Mouse (Mus musculus) ES-E14 (cell line): ENCODE measurements around the gene Doc2g. TPM values are rescaled to one million over a fixed set of nuclear protein-coding genes. Genes with fewer than 3 reads are reported as not detected.

Source experiments
- DNase-seq: peaks from one replicate; pipeline ENCODE4 v3.0.0-alpha.2; 2013; ENCODE audit warnings: low read depth, low spot score
- H3K27ac ChIP-seq: 2 replicates; pipeline ENCODE4 v1.5.1; 2012; ENCODE audit warnings: low read depth, mild to moderate bottlenecking, low read length, moderate library complexity, mixed read lengths; ENCODE audit not compliant: poor library complexity, insufficient read depth, severe bottlenecking
- H3K36me3 ChIP-seq: 2 replicates; pipeline ENCODE4 v1.6.1; 2012; ENCODE audit warnings: mild to moderate bottlenecking, low read length, moderate library complexity, mixed read lengths; ENCODE audit not compliant: control insufficient read depth, poor library complexity, insufficient read depth, severe bottlenecking
- H3K4me1 ChIP-seq, 2 experiments: fragments of 150-350 bp in 1 of 2; sonication (generic) in 1 of 2; 2 replicates each; pipeline ENCODE4 v1.6.1; 2012; ENCODE audit warnings: low read length in 2 of 2, mild to moderate bottlenecking in 1 of 2, mixed read lengths in 1 of 2; ENCODE audit not compliant: control insufficient read depth in 2 of 2, insufficient read depth in 2 of 2, poor library complexity in 1 of 2
- H3K4me3 ChIP-seq, 2 experiments: fragments of 150-350 bp in 1 of 2; sonication (generic) in 1 of 2; 2 replicates each; pipeline ENCODE4 v1.5.1; 2012; ENCODE audit warnings: low read length in 2 of 2, low read depth in 1 of 2, mild to moderate bottlenecking in 1 of 2, mixed read lengths in 1 of 2; ENCODE audit not compliant: insufficient read depth in 1 of 2, poor library complexity in 1 of 2, severe bottlenecking in 1 of 2
- H3K9ac ChIP-seq: 2 replicates; pipeline ENCODE4 v1.6.1; 2012; ENCODE audit warnings: low read depth, mild to moderate bottlenecking, low read length, mixed read lengths; ENCODE audit not compliant: poor library complexity, insufficient read depth, severe bottlenecking
- H3K9me3 ChIP-seq: fragments of 150-350 bp; sonication (generic); 2 replicates; pipeline ENCODE4 v1.6.1; 2012; ENCODE audit warnings: low read depth, mild to moderate bottlenecking, low read length; ENCODE audit not compliant: control insufficient read depth, insufficient read depth
- CHD2 ChIP-seq: IDR thresholded peaks from 2 replicates; pipeline ENCODE4 v1.6.1; 2014; ENCODE audit warnings: mild to moderate bottlenecking, low read depth, low read length, inconsistent platforms
- HCFC1 ChIP-seq: IDR thresholded peaks from 2 replicates; pipeline ENCODE4 v1.6.1; 2012; ENCODE audit warnings: low read length, inconsistent platforms, borderline replicate concordance; ENCODE audit not compliant: insufficient read depth
- MAFK ChIP-seq: IDR thresholded peaks from 2 replicates; pipeline ENCODE4 v1.6.1; 2014; ENCODE audit warnings: mild to moderate bottlenecking, low read depth, low read length, inconsistent platforms; ENCODE audit not compliant: insufficient read depth
- ZC3H11A ChIP-seq: IDR thresholded peaks from 2 replicates; pipeline ENCODE4 v1.6.1; 2012; ENCODE audit warnings: low read depth, mild to moderate bottlenecking, inconsistent platforms, low read length, borderline replicate concordance
- ZNF384 ChIP-seq: IDR thresholded peaks from 2 replicates; pipeline ENCODE4 v1.6.1; 2012; ENCODE audit warnings: low read depth, low read length, inconsistent platforms
- in situ Hi-C, 2 experiments: fragments of 600-800 bp; cut with MboI; formaldehyde crosslinking; loops; one replicate each; pipeline ENCODE4 v1.15.1; 2025; ENCODE audit warnings: low sequenced_read_pairs in 2 of 2, inconsistent platforms in 1 of 2; ENCODE audit not compliant: unreplicated experiment in 2 of 2
- total RNA-seq: library from RNA; depleted of rRNA; stranded (reverse); fragments of 300-350 nt; gene quantifications from 2 replicates; pipeline ENCODE4 v1.2.3, GENCODE M21; 2012

Doc2g gene
- total RNA-seq, 1 experiment, result 4.6 TPM

GRCm38 (mm10) chr19:4023185-4023584 is 20.1 kb downstream of the Doc2g start:
- in situ Hi-C loops, result no loop called here
- TF ChIP-seq CHD2, result no peak
- TF ChIP-seq ZNF384, result no peak
- no peak for TF ChIP-seq MAFK
- no peak for TF ChIP-seq ZC3H11A
- no peak for TF ChIP-seq HCFC1
- no peaks in the 10 kb centered on the region for H3K9me3 ChIP-seq
- no peaks in the 10 kb centered on the region for H3K36me3 ChIP-seq
- no peak overlapping the region for H3K9ac ChIP-seq
- no peak overlapping the region for H3K27ac ChIP-seq
- H3K4me1 ChIP-seq, result peaks cover 5 to 8% of the 10 kb centered on the region in 2 experiments; a peak in 2 of 4 replicates
- H3K4me3 ChIP-seq, result no peak overlapping the region
- no peak for DNase-seq

- in situ Hi-C loops, result no loop called here
Measured at GRCm38 (mm10) chr19:4027576-4027975, 24.5 kb downstream of the Doc2g start.

GRCm38 (mm10) chr19:4032668-4033067 is 29.6 kb downstream of the Doc2g start:
- H3K9me3 ChIP-seq, result no peaks in the 10 kb centered on the region
- peaks cover 0 to 7% of the 10 kb centered on the region in 2 experiments; a peak in 1 of 4 replicates for H3K4me1 ChIP-seq
- in situ Hi-C loops, result no loop called here
- DNase-seq, result no peak
- H3K36me3 ChIP-seq, result peaks cover 6% of the 10 kb centered on the region; the same call in 1 of the 2 replicates
- TF ChIP-seq ZNF384 (no peak), ZC3H11A (no peak)
- no peak overlapping the region for H3K9ac ChIP-seq
- no peak overlapping the region for H3K4me3 ChIP-seq
- no peak overlapping the region; the same call in 1 of the 2 replicates for H3K27ac ChIP-seq

More at GRCm38 (mm10) chr19:4027576-4027975, 24.5 kb downstream of the Doc2g start:
- no peak overlapping the region for H3K27ac ChIP-seq
- DNase-seq, result no peak
- TF ChIP-seq MAFK, result no peak
- TF ChIP-seq ZNF384, result no peak
- TF ChIP-seq HCFC1, result no peak
- TF ChIP-seq CHD2, result no peak
- TF ChIP-seq ZC3H11A, result no peak
- no peak overlapping the region for H3K4me3 ChIP-seq
- no peaks in the 10 kb centered on the region; a peak in 1 of 4 replicates for H3K4me1 ChIP-seq
- H3K36me3 ChIP-seq, result no peaks in the 10 kb centered on the region
- no peaks in the 10 kb centered on the region for H3K9me3 ChIP-seq
- no peak overlapping the region for H3K9ac ChIP-seq

GRCm38 (mm10) chr19:4033298-4033697 is 30.2 kb downstream of the Doc2g start:
- H3K9me3 ChIP-seq, result no peaks in the 10 kb centered on the region
- peaks cover 6% of the 10 kb centered on the region; the same call in 1 of the 2 replicates for H3K36me3 ChIP-seq
- TF ChIP-seq ZNF384, result no peak
- H3K4me1 ChIP-seq, result peaks cover 0 to 7% of the 10 kb centered on the region in 2 experiments; a peak in 1 of 4 replicates
- in situ Hi-C loops, result no loop called here
- DNase-seq, result no peak
- no peak overlapping the region for H3K27ac ChIP-seq
- no peak overlapping the region for H3K9ac ChIP-seq
- H3K4me3 ChIP-seq, result no peak overlapping the region

- no peak overlapping the region for H3K4me3 ChIP-seq
- H3K9ac ChIP-seq, result no peak overlapping the region
- peaks cover 6% of the 10 kb centered on the region; the same call in 1 of the 2 replicates for H3K36me3 ChIP-seq
- TF ChIP-seq CHD2, result no peak
- TF ChIP-seq HCFC1, result no peak
- no peak for TF ChIP-seq ZNF384
- no peak for TF ChIP-seq MAFK
- no peak for TF ChIP-seq ZC3H11A
- peaks cover 0 to 7% of the 10 kb centered on the region in 2 experiments; a peak in 1 of 4 replicates for H3K4me1 ChIP-seq
- DNase-seq, result no peak
- in situ Hi-C loops, result no loop called here
- no peak overlapping the region for H3K27ac ChIP-seq
- H3K9me3 ChIP-seq, result no peaks in the 10 kb centered on the region
Measured at GRCm38 (mm10) chr19:4033742-4034141, 30.6 kb downstream of the Doc2g start.
